In genomic region chr10:78135947-78136346, GRCm38 (mm10) we compare ENCODE assay signal across 21 mouse cellular contexts. TPM values are rescaled to one million over a fixed set of nuclear protein-coding genes. Genes with fewer than 3 reads are reported as not detected.
A peak's percentile ranks its signal among the peaks of the same experiment; 100 is the strongest.
DNase-seq lines count a peak whose midpoint lies in the region; ATAC-seq and TF ChIP-seq lines count a peak whose summit lies in the region.
"Had no signal": no experiment of that assay in that cellular context is flagged by ENCODE, and none has a peak within 500 bp of the region (broad histone marks: within the 10 kb centered on the region; RNA-seq: fewer than 3 reads in every experiment).

No protein-coding gene starts in this region.

- H3K36me3 ChIP-seq in heart, embryonic 12.5 days = no peaks in the 10 kb centered on the region
- no peaks in the 10 kb centered on the region for H3K36me3 ChIP-seq in stomach, embryonic 15.5 days
- no peaks in the 10 kb centered on the region for H3K36me3 ChIP-seq in stomach, postnatal 0 days (ENCODE audit: control insufficient read depth, insufficient read depth, low read length)
- no peaks in the 10 kb centered on the region for H3K36me3 ChIP-seq in liver, embryonic 13.5 days
- H3K36me3 ChIP-seq in stomach, embryonic 16.5 days (ENCODE audit: control insufficient read depth, insufficient read depth, low read length) = no peaks in the 10 kb centered on the region
- H3K36me3 ChIP-seq: embryonic facial prominence, embryonic 13.5 days; heart, embryonic 13.5 days; hindbrain, embryonic 15.5 days; midbrain, embryonic 13.5 days had no signal

- H3K4me2 ChIP-seq in heart, embryonic 12.5 days = no peak overlapping the region
- no peak overlapping the region for H3K4me2 ChIP-seq in stomach, embryonic 15.5 days
- H3K4me2 ChIP-seq in stomach, postnatal 0 days (replicated peaks; ENCODE audit: low read depth) = no peak overlapping the region
- H3K4me2 ChIP-seq in liver, embryonic 13.5 days = no peak overlapping the region
- H3K4me2 ChIP-seq in stomach, embryonic 16.5 days (ENCODE audit: low read depth, low read length) = no peak overlapping the region

- H3K27ac ChIP-seq in heart, embryonic 12.5 days (ENCODE audit: poor library complexity, severe bottlenecking) = no peak overlapping the region
- 0 out of 2 replicates have a peak overlapping the region, but pooled peaks have one; percentile 1 for H3K27ac ChIP-seq in stomach, embryonic 15.5 days
- no peak overlapping the region for H3K27ac ChIP-seq in stomach, postnatal 0 days (replicated peaks)
- peak overlapping the region; percentile 61 for H3K27ac ChIP-seq in liver, embryonic 13.5 days
- H3K27ac ChIP-seq in stomach, embryonic 16.5 days (ENCODE audit: low read length) = peak overlapping the region; percentile 10; the same call in 1 of the 2 replicates
- H3K27ac ChIP-seq in layer of hippocampus, adult 2 months = no peak overlapping the region
- H3K27ac ChIP-seq: heart, embryonic 13.5 days; hindbrain, embryonic 15.5 days; midbrain, embryonic 13.5 days had no signal

- peak; percentile 95 for DNase-seq in heart, adult 11 months
- no peak for DNase-seq in stomach, postnatal 0 days (ENCODE audit: low spot score)
- DNase-seq in liver, embryonic 13.5 days = no peak
- no peak for DNase-seq in layer of hippocampus, adult 2 months (ENCODE audit: low spot score in 2 of 2)
- DNase-seq in frontal cortex, adult 2 months (ENCODE audit: extremely low spot score in 1 of 2, low spot score in 1 of 2) = no peak
- DNase-seq: cerebellum, adult 11 months; gastrocnemius, postnatal 10 days; lung, adult 18-20 months; right cerebral cortex, postnatal 14 days; spleen, adult 18-20 months; thymus, adult 2 months; thymus, postnatal 4 days had no signal

- H3K4me3 ChIP-seq in heart, embryonic 12.5 days = no peak overlapping the region
- no peak overlapping the region for H3K4me3 ChIP-seq in stomach, embryonic 15.5 days (replicated peaks)
- H3K4me3 ChIP-seq in stomach, postnatal 0 days (ENCODE audit: low read depth, low read length) = no peak overlapping the region
- no peak overlapping the region for H3K4me3 ChIP-seq in liver, embryonic 13.5 days (replicated peaks)
- H3K4me3 ChIP-seq in stomach, embryonic 16.5 days (replicated peaks; ENCODE audit: low read length) = no peak overlapping the region
- no peak overlapping the region for H3K4me3 ChIP-seq in layer of hippocampus, adult 2 months
- H3K4me3 ChIP-seq: erythroblast, embryonic 14.5 days; hindbrain, embryonic 15.5 days; megakaryocyte, embryonic 14.5 days; midbrain, embryonic 13.5 days had no signal

- H3K9ac ChIP-seq in heart, embryonic 12.5 days = no peak overlapping the region
- no peak overlapping the region for H3K9ac ChIP-seq in stomach, embryonic 15.5 days
- H3K9ac ChIP-seq in stomach, postnatal 0 days (ENCODE audit: low read length) = no peak overlapping the region
- H3K9ac ChIP-seq in liver, embryonic 13.5 days = no peak overlapping the region
- H3K9ac ChIP-seq in stomach, embryonic 16.5 days (ENCODE audit: low read length) = no peak overlapping the region
- H3K9ac ChIP-seq: heart, embryonic 13.5 days; hindbrain, embryonic 15.5 days; midbrain, embryonic 13.5 days had no signal

- H3K9me3 ChIP-seq in heart, embryonic 12.5 days (replicated peaks) = no peaks in the 10 kb centered on the region
- no peaks in the 10 kb centered on the region for H3K9me3 ChIP-seq in stomach, embryonic 15.5 days
- H3K9me3 ChIP-seq in stomach, postnatal 0 days (ENCODE audit: control insufficient read depth, low read length) = no peaks in the 10 kb centered on the region
- H3K9me3 ChIP-seq in liver, embryonic 13.5 days (replicated peaks) = no peaks in the 10 kb centered on the region
- H3K9me3 ChIP-seq in stomach, embryonic 16.5 days (replicated peaks; ENCODE audit: control insufficient read depth, low read length) = no peaks in the 10 kb centered on the region
- H3K9me3 ChIP-seq: embryonic facial prominence, embryonic 13.5 days; heart, embryonic 13.5 days; hindbrain, embryonic 15.5 days; midbrain, embryonic 13.5 days had no signal

- no peak for ATAC-seq in heart, embryonic 12.5 days (ENCODE audit: insufficient number of reproducible peaks, low FRiP score)
- ATAC-seq in stomach, embryonic 15.5 days (ENCODE audit: insufficient read depth, low FRiP score, low read depth) = no peak
- ATAC-seq in stomach, postnatal 0 days (ENCODE audit: low FRiP score, low TSS enrichment) = no peak
- peak; percentile 22; the same call in 1 of the 2 replicates for ATAC-seq in liver, embryonic 13.5 days (ENCODE audit: low read depth)
- no peak for ATAC-seq in stomach, embryonic 16.5 days (ENCODE audit: insufficient read depth, low FRiP score)

- no peak for TF ChIP-seq EP300 in stomach, postnatal 0 days (optimal IDR thresholded peaks at IDR 0.05)

- no peaks in the 10 kb centered on the region for H3K27me3 ChIP-seq in heart, embryonic 12.5 days (replicated peaks)
- no peaks in the 10 kb centered on the region for H3K27me3 ChIP-seq in stomach, embryonic 15.5 days (replicated peaks)
- H3K27me3 ChIP-seq in stomach, postnatal 0 days (ENCODE audit: control insufficient read depth, insufficient read depth, low read length) = no peaks in the 10 kb centered on the region
- no peaks in the 10 kb centered on the region for H3K27me3 ChIP-seq in liver, embryonic 13.5 days
- no peaks in the 10 kb centered on the region for H3K27me3 ChIP-seq in stomach, embryonic 16.5 days (ENCODE audit: control insufficient read depth, insufficient read depth, low read length)
- H3K27me3 ChIP-seq: embryonic facial prominence, embryonic 13.5 days; heart, embryonic 13.5 days; hindbrain, embryonic 15.5 days; midbrain, embryonic 13.5 days had no signal

- H3K4me1 ChIP-seq in heart, embryonic 12.5 days (replicated peaks) = peaks cover 28% of the 10 kb centered on the region
- H3K4me1 ChIP-seq in stomach, embryonic 15.5 days = peaks cover 31% of the 10 kb centered on the region
- H3K4me1 ChIP-seq in stomach, postnatal 0 days (replicated peaks; ENCODE audit: control insufficient read depth, insufficient read depth) = peaks cover 7% of the 10 kb centered on the region
- H3K4me1 ChIP-seq in liver, embryonic 13.5 days (replicated peaks) = peaks cover 40% of the 10 kb centered on the region
- H3K4me1 ChIP-seq in stomach, embryonic 16.5 days (ENCODE audit: control insufficient read depth, insufficient read depth, low read length) = peaks cover 35% of the 10 kb centered on the region

- 75% methylated on average over 5 of the region's 5 CpGs for WGBS in heart, embryonic 12.5 days
- 67% methylated on average over 5 of the region's 5 CpGs for WGBS in stomach, embryonic 15.5 days
- WGBS in stomach, postnatal 0 days = 72% methylated on average over 5 of the region's 5 CpGs
- WGBS in liver, embryonic 13.5 days (ENCODE audit: insufficient replicate concordance) = 54% methylated on average over 5 of the region's 5 CpGs
- 78% methylated on average over 5 of the region's 5 CpGs for WGBS in stomach, embryonic 16.5 days

- no peak for TF ChIP-seq CTCF in stomach, postnatal 0 days (IDR thresholded peaks at IDR 0.05; ENCODE audit: low read depth)
- TF ChIP-seq CTCF in layer of hippocampus, adult 2 months (conservative IDR thresholded peaks at IDR 0.05) = no peak

RNA-seq across cellular contexts. Expression of gene D10Jhu81e, which starts 33.6 kb away (rescaled TPM):
- 38.0 and 38.7 TPM in 2 replicates for polyA plus RNA-seq in heart, embryonic 12.5 days (2016; fragmentation: Nextera tagmentation; extraction: Ambion mirVana)
- polyA plus RNA-seq in stomach, embryonic 15.5 days (2015; fragmentation: Nextera tagmentation; extraction: Ambion mirVana) = 32.7 and 40.2 TPM in 2 replicates
- polyA plus RNA-seq in stomach, postnatal 0 days (2015; fragmentation: Nextera tagmentation; extraction: Ambion mirVana) = 28.4 and 33.9 TPM in 2 replicates
- polyA plus RNA-seq in liver, embryonic 13.5 days (2015; fragmentation: Nextera tagmentation; extraction: Ambion mirVana) = 17.5 and 18.6 TPM in 2 replicates
- 39.5 and 46.6 TPM in 2 replicates for polyA plus RNA-seq in stomach, embryonic 16.5 days (2015; fragmentation: Nextera tagmentation; extraction: Ambion mirVana)
- 100 to 1,000 TPM; 124 to 134 TPM for total RNA-seq in layer of hippocampus, adult 2 months (2021)
- polyA plus RNA-seq in frontal cortex, adult 2 months (2012; rRNA removed) = 115 and 117 TPM in 2 replicates

RNA-seq across cellular contexts. Expression of gene Pwp2, which starts 49.0 kb away (rescaled TPM):
- polyA plus RNA-seq in heart, embryonic 12.5 days (2016; fragmentation: Nextera tagmentation; extraction: Ambion mirVana) = 14.1 and 14.2 TPM in 2 replicates
- polyA plus RNA-seq in stomach, embryonic 15.5 days (2015; fragmentation: Nextera tagmentation; extraction: Ambion mirVana) = 14.6 and 17.3 TPM in 2 replicates
- 6.2 and 7.1 TPM in 2 replicates for polyA plus RNA-seq in stomach, postnatal 0 days (2015; fragmentation: Nextera tagmentation; extraction: Ambion mirVana)
- 16.6 and 18.9 TPM in 2 replicates for polyA plus RNA-seq in liver, embryonic 13.5 days (2015; fragmentation: Nextera tagmentation; extraction: Ambion mirVana)
- polyA plus RNA-seq in stomach, embryonic 16.5 days (2015; fragmentation: Nextera tagmentation; extraction: Ambion mirVana) = 15.5 and 16.6 TPM in 2 replicates
- total RNA-seq in layer of hippocampus, adult 2 months (2021) = 10 to 100 TPM; 19.7 to 19.9 TPM
- polyA plus RNA-seq in frontal cortex, adult 2 months (2012; rRNA removed) = 16.8 and 18.0 TPM in 2 replicates

Comparison
In these comparisons a context has a peak if more than half of its experiments do, and no peak if none do; other contexts are left out.
1. H3K27ac ChIP-seq: peak in stomach, embryonic 15.5 days (single experiment), liver, embryonic 13.5 days (single experiment) and stomach, embryonic 16.5 days (single experiment); none in heart, embryonic 12.5 days (single experiment), stomach, postnatal 0 days (single experiment) and layer of hippocampus, adult 2 months (single experiment).